Mouse (Mus musculus): ENCODE measurements around the gene Thap3. TPM values are rescaled to one million over a fixed set of nuclear protein-coding genes. Genes with fewer than 3 reads are reported as not detected.

Thap3 gene
- total RNA-seq, 1 experiment from 2014 or later: 32.8 TPM

DNA sequence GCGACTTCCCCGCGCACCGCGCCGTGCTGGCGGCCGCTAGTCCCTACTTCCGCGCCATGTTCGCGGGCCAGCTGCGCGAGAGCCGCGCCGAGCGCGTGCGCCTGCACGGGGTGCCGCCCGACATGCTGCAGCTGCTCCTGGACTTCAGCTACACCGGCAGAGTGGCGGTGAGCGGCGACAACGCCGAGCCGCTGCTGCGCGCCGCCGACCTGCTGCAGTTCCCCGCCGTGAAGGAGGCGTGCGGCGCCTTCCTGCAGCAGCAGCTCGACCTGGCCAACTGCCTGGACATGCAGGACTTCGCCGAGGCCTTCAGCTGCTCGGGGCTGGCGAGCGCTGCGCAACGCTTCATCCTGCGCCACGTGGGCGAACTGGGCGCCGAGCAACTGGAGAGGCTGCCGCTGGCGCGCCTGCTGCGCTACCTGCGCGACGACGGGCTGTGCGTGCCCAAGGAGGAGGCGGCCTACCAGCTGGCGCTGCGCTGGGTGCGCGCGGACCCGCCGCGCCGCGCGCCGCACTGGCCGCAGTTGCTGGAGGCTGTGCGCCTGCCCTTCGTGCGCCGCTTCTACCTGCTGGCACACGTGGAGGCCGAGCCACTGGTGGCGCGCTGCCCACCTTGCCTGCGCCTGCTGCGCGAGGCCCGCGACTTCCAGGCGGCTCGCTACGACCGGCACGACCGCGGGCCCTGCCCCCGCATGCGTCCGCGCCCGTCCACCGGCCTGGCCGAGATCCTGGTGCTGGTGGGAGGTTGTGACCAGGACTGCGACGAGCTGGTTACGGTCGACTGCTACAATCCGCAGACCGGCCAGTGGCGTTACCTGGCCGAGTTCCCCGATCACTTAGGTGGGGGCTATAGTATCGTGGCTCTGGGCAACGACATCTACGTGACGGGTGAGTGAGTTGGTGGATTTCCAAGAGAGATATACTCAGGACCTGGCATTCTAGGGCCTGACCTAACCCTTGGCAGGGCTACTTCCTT is 20.6 kb upstream of the Thap3 start:
- DNase-seq: peak; percentile 64

DNA sequence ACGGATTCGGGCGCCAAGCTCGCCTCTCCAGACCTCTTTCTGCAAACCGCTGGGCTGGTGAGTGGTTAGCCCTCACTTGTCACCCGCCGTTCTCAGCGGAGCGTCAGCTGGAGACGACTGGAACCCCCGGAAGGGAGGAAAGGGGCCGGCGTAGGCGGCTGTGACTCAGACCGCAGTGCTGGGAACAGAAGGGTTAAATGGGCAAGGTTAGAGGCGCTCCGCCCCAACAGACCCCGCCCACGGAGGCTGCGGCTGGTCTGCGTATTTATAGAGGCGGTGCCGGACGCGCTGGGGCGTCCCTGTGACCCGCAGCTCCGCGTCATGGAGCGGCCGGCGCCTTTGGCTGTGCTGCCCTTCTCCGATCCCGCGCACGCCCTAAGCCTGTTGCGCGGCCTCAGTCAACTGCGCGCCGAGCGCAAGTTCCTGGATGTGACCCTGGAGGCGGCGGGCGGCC is 19.9 kb upstream of the Thap3 start, which contains the start of gene Klhl21:
TSS of gene Klhl21 (plus strand) at position 182 of the 454 bp plus-strand sequence.
- DNase-seq: peak; percentile 95

DNA sequence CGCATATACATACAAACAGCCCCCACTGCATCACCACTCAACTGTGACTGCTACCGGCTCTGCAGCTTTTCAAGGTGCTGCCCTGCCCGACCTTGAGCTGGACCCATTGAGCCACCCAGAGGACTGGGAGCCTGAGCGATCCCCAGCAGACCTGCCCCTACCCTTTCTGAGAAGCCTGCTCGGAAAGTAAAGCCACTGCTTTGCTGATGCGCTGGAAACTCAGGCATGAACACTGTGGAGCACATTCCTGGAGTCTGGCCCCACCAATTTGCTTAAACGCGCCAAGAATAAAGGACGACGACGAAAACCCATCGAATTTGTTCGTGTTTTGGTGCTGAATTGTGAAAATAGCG is 19.3 kb upstream of the Thap3 start:
- no peak for DNase-seq

DNA sequence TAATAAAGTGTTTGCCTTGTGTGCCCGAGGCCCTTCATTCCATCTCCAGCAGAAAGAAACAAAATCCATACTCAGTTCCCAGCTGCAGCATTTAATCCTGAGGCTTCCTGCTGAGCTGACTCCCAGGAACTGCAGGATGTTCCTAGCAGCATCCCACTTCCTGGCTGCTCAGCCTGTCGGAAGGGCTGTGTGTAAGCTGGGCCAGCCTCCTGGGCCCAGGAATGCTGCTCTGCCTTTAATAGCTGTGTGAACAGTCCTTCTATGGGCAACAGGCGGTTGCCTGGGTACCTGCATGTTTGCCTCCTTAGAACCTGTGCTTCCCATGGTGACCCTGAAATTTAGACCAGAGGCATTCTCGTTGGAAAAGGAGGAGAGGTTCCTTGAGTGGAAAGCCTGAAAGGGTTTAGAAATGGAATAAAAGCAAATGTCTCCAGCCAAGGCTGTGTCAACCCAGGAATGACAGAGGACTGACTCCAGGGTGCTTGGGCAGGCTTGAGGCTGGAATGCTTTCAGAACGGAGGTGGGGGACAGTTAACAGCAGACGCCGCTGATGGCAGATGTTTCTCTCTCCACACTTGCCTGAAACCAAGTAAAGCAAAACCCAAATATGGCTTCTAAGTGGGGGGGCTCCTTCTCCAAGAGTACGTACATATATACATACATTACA is 18.8 kb upstream of the Thap3 start:
- no peak for DNase-seq

DNA sequence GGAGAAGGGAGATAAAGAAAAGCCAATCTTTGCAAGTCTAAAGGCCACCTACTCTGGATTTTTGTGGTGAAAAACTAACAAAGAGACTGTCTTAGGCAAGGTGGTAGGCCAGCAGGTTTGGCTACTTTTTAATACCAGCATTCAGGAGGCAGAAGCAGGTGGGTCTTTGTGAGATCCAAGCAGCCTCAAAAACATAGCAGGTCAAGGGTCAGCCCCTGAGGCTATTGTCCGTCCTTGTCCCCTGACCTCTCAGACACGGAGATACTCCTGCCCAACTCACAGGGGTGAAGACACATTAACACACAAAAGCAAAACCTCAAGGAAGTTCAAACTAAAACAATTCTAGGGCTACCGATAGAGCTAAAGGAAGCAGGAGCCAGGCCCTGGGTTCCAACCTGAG is 18.0 kb upstream of the Thap3 start:
- no peak for DNase-seq

DNA sequence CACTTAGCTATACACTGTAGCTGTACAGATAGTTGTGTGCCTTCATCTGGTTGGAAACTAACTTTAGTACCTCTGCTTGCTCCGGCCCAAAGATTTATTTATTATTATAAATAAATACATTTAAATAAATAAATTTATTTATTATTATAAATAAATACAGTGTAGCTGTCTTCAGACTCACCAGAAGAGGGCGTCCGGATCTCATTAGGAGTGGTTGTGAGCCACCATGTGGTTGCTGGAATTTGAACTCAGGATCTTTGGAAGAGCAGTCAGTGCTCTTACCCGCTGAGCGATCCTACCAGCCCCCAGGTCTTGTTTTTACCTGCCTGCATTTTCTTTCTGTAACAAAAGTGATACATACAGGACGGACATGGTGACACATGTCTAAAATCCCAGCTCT is 17.3 kb upstream of the Thap3 start:
- no peak for DNase-seq

DNA sequence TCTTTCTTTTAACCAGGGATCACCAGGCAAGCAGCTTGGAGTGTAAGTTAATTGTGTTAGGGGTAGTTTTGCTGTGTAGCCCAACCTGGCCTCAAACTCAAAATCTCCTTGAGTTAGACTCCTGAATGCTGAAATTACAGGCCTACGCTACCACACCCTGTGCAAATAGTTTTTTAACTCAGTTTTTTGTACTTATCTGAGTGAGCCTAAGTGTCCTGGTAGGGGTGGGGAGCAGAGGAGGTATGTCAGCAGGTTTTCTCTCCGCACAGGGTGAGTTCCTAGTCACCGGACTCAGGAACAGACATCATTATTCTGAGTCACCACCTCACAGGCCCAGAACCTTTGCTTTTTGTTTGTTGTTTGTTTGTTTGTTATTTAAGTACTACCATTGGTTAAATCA is 13.3 kb upstream of the Thap3 start:
- DNase-seq: no peak

DNA sequence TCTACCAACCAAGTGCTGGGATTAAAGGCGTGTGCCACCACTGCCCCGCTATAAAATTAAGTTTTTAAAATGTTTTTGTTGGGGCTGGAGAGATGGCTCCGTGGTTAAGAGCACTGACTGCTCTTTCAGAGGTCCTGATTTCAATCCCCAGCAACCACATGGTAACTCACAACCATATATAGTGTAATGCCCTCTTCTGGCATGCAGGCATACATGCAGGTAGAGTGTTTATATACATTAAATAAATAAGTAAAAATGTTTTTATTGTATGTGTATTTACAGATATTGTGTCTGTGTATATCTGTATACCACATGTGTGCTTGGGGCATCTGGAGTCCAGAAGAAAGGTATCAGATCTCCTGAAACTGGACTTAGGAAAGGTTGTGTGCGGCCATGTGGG is 12.5 kb upstream of the Thap3 start:
- no peak for DNase-seq

DNA sequence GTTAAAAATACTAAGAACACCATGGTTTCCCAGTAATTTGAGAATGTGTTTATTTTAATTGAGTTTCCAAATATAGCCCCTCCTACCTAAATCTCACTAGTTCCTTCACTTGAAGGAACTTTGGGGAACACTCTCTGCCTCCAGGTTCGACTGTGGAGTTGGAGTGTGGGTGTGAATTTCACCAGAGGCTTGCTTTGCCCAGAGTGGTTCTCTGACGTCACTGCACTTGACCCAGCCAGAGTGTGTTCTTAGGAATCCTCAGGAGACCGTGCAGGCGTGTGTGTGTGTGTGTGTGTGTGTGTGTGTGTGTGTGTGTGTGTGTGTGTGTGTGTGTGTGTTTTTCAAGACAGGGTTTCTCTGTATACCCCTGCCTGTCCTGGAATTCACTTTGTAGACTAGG is 12.1 kb upstream of the Thap3 start:
- DNase-seq: no peak

DNA sequence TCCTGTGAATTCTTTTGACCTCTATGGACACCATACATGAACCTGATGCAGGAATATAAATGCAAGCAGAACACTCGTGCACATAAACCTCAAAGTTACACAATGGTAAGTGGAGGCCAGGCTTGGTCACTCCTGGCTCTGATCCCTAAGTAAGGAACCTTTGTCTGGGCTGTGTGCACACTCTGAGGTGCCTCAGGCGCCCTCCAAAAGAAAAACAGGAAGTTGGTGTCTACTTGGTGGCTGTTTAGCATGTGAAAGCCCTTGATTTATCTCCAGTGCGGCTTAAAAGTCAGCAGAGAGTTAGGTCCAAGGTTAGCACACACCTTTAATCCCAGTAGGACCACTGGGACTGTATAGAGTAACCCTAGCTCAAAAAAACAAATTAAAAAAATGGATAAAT is 10.7 kb upstream of the Thap3 start:
- no peak for DNase-seq

DNA sequence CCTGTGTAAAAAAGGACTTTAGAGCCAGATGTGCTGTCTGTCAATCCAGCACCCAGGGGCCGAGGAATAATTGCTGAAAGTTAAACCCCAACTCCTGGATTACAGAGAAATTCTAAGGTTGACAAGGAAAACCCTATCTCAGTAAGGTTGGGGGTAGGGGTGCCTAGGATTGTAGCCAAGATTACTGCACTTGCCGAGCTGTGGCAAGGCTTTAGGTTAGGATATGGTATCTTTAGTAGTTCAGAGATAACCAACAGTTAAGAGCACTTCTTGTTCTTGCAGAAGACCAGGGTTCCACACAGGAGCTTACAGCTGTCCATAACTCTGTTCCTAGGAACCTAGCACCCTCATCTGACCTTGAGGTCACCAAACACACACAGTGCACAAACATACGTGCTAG is 8.9 kb upstream of the Thap3 start:
- no peak for DNase-seq

DNA sequence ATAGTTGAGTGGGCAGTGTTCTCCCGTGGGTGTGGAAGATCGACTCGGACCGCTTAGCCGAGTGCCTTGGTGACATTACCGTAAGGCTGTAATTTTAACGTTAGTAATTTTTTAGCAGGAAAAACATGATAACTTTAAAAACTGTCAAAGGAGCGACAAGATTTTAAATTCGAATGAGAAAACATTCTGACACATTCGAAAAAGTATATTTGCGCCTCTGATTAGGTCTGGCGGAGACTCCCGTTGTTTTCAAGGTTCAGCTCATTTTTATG is 8.1 kb upstream of the Thap3 start:
- DNase-seq: no peak

DNA sequence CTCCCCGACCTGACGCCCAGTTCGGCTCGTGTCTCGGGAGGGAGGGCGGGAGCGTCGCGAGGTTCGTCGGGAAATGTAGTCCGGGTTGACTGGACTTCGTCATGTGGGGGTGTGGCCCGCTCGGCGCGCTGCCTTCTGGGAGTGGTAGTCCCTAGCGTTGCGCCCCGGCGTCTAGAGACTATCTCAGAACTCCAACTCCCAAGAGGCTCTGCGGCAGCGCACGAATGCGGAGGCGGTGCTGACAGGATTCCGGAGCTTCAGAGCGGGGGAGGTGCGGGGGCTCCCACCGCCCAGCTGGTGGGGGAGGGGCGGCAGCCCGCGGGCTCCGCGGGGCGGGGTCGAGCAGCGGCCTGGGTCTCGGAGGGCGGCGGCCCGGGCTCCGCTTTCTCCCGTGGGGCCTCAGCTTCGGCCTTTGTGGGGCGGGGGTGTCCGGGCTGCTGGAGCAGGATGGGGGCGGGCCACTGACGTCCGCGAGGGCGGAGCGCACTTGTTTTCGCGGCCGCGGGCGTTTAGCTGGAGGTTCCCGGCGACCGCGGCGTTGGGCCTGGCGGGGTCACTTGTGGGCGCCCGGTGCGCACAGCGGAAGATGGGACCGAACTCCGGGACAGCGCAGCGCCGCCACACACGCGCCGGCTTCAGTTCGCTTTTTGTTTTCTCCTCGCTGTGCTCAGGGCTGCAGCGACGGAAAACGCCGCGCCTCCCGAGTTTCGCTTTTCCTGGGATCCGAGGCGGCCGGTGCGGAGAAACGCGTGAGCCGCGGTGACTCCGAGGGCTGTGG is 7.6 kb upstream of the Thap3 start, which contains the start of gene Phf13:
TSS of gene Phf13 (minus strand) at position 86 of the 778 bp plus-strand sequence.
- DNase-seq: peak; percentile 98

DNA sequence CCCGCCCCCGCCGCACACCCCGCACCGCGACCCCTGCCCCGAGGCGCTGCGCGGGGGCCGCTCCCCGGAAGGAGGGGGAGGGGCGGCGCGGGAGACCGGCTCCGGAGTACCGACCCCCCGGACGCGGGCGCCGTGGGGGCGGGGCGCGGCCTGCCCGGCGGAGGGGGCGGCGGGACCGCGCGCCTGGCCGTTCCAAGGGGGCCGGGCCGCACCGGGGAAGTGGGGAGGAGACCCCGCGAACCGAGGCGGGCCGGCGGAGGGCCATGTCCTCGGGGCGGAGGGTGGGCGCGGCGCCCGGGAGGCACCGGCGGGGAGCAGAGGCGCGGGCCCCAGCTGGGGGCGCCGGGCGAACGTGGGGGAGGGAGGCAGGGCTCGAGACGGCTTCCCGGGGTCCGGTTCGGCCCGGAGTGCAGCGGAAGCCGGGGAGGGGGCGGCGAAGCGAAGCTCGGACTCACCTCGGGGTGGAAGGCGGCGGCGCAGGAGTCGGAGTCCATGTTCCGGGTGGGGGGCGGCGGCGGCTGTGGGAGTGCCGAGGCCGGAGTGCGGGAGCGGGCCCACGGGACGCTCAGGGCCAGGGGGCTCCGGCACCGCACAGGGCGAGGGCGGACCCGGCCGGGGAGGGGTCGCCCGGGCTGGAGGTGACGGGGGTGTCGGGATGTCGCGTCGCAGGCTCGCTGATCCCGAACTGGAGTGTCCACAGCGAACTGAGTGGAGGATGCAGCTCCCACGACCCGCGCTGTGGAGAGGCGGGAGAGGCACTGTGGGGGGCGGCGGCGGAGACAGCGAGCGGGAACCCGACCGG is 6.8 kb upstream of the Thap3 start:
- DNase-seq: peak; percentile 39

DNA sequence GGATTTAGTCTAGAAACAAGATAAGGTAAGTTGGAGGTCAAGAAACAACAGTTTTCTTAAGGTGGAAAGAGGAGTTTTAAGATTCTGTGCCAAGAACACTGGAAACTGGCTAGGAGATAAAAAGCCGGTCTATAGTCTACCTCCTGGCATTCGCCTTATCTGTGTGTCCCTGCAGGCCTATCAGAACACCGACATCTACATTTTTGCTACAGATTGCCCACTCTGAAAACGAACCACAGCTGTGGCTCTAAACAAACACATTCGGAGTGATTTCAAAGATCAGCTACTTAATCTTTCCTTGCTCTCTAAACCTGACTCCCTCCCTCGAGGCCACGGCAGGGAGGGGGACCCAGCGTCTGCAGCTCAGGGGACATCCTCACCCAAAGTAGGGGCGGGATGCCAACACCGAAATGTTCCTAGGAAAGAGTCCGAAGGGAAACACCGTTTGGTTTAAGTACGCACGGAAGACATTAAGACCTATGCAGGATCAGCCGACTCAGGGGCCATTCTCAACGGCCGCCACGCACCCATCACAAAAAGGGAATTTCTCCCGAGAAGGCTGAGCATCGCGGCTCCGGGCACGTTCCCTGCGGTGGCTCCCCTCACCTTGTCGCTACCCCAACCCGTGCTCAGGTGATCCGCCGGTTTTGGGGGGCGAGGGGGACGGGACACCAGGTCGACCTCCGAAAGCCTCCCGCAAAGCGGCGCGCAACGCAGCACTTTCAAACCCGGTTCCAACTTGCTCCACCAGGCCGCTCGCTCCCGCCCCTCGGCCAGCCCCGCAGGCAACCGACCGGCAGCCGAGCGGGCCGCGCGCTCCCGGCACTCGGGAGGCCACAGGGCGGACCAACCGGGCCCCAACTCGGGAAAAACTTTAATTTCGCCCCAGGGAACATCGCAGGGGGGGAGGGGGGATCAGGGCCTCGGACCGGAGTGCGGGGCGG is 5.7 kb upstream of the Thap3 start:
- peak; percentile 58 for DNase-seq

DNA sequence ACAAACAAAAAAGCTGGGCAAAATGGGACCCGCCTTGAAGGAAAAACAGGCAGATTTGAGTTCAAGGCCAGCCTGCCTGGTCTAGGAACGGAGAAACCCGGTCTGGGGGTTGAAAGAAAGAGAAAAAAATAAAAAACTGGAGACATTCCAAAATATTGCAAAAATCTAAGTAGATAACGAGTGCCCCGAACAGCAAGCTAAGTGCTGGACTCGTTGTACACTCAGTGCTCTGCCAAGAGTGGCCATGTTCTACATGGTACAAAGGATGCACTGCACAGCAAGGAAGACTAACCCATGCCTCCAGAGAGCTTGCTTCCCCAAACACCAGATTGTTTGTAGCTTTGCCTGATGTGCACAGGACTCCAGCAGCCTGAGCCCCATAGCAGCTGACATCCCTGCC is 4.2 kb upstream of the Thap3 start:
- no peak for DNase-seq

DNA sequence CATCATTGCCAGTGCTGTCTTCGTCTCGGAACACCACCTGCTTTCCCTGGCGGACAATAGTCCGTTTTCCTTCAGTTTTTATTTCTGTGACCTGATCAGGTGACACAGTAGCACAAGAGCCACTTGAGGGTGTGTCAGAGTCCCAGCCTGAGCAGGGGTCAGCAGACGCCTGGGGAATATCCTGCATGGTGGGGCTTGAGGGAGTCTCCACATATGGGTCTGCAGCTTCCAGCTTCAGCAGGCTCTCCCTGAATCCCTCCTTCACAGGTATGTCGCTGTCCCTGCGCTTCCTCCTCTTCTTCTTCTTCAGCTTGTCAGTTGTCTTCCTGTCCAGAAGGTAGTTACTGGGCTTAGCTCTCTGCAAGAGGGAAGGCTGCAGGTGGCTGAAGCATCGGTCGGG is 3.3 kb upstream of the Thap3 start:
- no peak for DNase-seq

DNA sequence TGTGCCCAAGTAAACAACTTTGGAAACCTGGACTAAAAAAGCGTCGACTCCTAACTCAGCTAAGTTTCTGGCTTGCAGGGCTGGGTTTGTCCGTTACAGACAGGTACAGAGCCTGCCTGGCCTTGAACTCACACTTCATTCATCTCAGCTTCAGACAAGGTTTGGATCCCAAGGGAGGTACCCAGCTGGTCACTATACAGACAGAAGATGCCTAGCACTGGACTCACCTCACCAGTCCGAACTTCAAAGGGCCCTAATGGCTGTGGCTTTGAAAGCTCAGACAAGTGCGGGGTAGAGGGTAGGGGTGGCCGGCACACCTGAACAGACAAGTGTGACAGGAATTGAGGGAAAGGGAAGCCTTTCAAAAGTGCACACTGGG is 302 bp upstream of the Thap3 start:
- no peak for DNase-seq

DNA sequence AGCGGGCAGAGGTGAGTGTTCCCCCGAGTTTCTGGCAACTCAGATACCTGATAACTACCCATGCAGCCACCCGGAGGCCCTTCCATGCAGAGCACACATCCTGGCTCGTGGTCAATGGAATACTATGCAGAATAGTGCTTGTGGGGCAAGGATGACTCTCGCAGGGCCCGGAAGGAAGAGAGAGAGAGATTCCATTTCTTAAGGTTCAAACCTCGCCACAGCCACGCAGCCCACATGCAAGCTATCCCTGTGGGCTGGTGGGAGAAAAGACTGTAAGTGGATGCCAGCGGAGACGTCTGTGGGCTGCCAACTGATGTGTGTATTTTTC is 819 bp downstream of the Thap3 start:
- DNase-seq: no peak

DNA sequence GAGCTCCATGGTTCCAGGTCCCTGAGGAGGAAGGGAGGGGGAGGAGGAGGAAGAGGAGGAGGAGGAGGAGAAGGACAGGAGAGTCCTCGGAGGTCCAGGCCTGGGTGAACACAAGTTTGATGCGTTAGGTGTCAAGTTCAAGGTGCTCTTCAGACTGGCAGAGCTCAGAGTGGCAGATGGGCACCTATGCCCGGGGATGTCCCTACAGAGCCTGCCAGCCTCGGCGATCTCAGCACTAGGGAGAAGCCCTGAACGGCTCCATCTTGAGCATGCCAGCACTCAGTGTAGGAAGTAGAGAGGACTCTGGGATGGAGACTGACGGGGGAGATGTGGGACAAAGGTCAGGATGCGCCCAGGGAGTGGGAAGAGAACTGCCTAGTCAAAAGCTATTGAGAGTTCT is 2.1 kb downstream of the Thap3 start:
- DNase-seq: no peak

DNA sequence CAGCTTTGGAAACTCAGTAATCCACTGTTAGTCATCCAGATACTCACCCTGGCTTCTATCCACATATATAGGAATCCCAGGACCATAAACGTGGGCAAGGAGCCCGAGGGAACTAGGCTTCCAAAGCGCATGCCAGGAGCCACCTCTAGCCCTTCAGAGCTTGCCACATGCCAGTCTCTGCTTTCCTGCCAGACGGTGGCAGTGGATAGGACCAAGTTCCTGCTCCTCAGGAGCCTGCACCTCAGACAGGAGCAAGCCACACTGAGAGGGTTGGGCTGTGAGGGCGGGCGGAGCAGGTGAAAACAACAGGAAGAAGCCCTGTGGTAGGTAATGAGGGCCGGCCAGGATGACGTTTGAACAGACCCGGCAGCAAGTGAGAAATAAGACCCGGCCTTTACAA is 2.9 kb downstream of the Thap3 start:
- DNase-seq: no peak

Measured in adrenal gland, postnatal 25 days (tissue).